Mouse (Mus musculus) midbrain, embryonic 15.5 days (tissue): Measurements from ENCODE around the gene Platr25. TPM values are rescaled to one million over a fixed set of nuclear protein-coding genes. Genes with fewer than 3 reads are reported as not detected.
"Not testable (repeated sequence)": the region's sequence is repeated elsewhere in the genome, so short reads cannot be mapped to it uniquely, and the experiment has no call there.

Source experiments
- ATAC-seq: fragments of 200-750 bp; cut with Nextera tagmentation; replicated peaks from 2 replicates; pipeline ENCODE4 v1.8.0; 2017; ENCODE audit warnings: moderate TSS enrichment
- H3K27ac ChIP-seq: fragments of 300-500 bp; sonication (generic); 2 replicates; pipeline ENCODE4 v1.5.1; 2015; ENCODE audit warnings: mild to moderate bottlenecking, inconsistent platforms
- H3K27me3 ChIP-seq: fragments of 300-500 bp; sonication (generic); replicated peaks from 2 replicates; pipeline ENCODE4 v1.6.1; 2015; ENCODE audit warnings: inconsistent platforms
- H3K36me3 ChIP-seq: fragments of 300-500 bp; sonication (generic); replicated peaks from 2 replicates; pipeline ENCODE4 v1.6.1; 2015; ENCODE audit warnings: inconsistent platforms
- H3K4me1 ChIP-seq: fragments of 300-500 bp; sonication (generic); 2 replicates; pipeline ENCODE4 v1.6.1; 2015; ENCODE audit warnings: inconsistent platforms
- H3K4me2 ChIP-seq: fragments of 300-500 bp; sonication (generic); 2 replicates; pipeline ENCODE4 v1.6.1; 2015; ENCODE audit warnings: inconsistent platforms, mild to moderate bottlenecking, moderate library complexity
- H3K4me3 ChIP-seq: fragments of 300-500 bp; sonication (generic); 2 replicates; pipeline ENCODE4 v1.5.1; 2015; ENCODE audit warnings: mild to moderate bottlenecking, inconsistent platforms
- H3K9ac ChIP-seq: fragments of 300-500 bp; sonication (generic); 2 replicates; pipeline ENCODE4 v1.6.1; 2015; ENCODE audit warnings: mild to moderate bottlenecking, inconsistent platforms
- H3K9me3 ChIP-seq: fragments of 300-500 bp; sonication (generic); 2 replicates; pipeline ENCODE4 v1.6.1; 2016; ENCODE audit warnings: inconsistent platforms
- WGBS: fragments of 180-500 bp; shearing (Covaris S2); methylation state at CpG from one replicate; pipeline ENCODE4 v1.1.7; 2015; ENCODE audit warnings: mixed read lengths; 5-methylcytosine and 5-hydroxymethylcytosine counted together
- polyA plus RNA-seq: library from polyadenylated mRNA; unstranded; fragments of >200 nt; fragmentation: Nextera tagmentation; extraction: Ambion mirVana; gene quantifications from 2 replicates; pipeline ENCODE4 v1.2.1, GENCODE M21; 2015

Platr25 gene
- 35.2 and 36.6 TPM in 2 replicates for polyA plus RNA-seq

GRCm38 (mm10) chr13:62760432-62761415 is at the start of gene Platr25:
Platr25 (minus strand) TSS chr13:62760709.
- not testable (repeated sequence) for H3K9me3 ChIP-seq, H3K27me3 ChIP-seq, H3K4me1 ChIP-seq, H3K36me3 ChIP-seq
- H3K4me2 ChIP-seq, result peak within 1 kb of the TSS; percentile 59
- H3K27ac ChIP-seq, result peak within 1 kb of the TSS; percentile 29; the same call in 1 of the 2 replicates
- WGBS, result 10% methylated on average over 20 of the region's 20 CpGs
- H3K9ac ChIP-seq, result peak within 1 kb of the TSS; percentile 42; the same call in 1 of the 2 replicates
- H3K4me3 ChIP-seq, result peak within 1 kb of the TSS; percentile 51
- ATAC-seq, result peak; percentile 97

GRCm38 (mm10) chr13:62807981-62808380 is 47.5 kb upstream of the Platr25 start:
- 91% methylated on average over 6 of the region's 6 CpGs for WGBS
- H3K4me3 ChIP-seq, H3K4me2 ChIP-seq, H3K4me1 ChIP-seq, H3K27me3 ChIP-seq, ATAC-seq, H3K9me3 ChIP-seq, H3K36me3 ChIP-seq, H3K27ac ChIP-seq, H3K9ac ChIP-seq: not testable (repeated sequence)

- peak overlapping the region; percentile 61 for H3K4me3 ChIP-seq
- not testable (repeated sequence) for H3K36me3 ChIP-seq, H3K4me1 ChIP-seq, H3K27ac ChIP-seq, H3K9me3 ChIP-seq, H3K27me3 ChIP-seq
- H3K4me2 ChIP-seq, result peak overlapping the region; percentile 64
- ATAC-seq, result peak; percentile 59
- 47% methylated on average over 2 of the region's 2 CpGs for WGBS
- H3K9ac ChIP-seq, result peak overlapping the region; percentile 40
These were observed 25.6 kb upstream of the Platr25 start for GRCm38 (mm10) chr13:62786135-62786493.

- not testable (repeated sequence) for H3K27ac ChIP-seq, H3K36me3 ChIP-seq, H3K27me3 ChIP-seq, H3K4me1 ChIP-seq, H3K9me3 ChIP-seq
- Histone ChIP-seq H3K9ac (peak within 1 kb of the TSS; percentile 56), H3K4me3 (peak within 1 kb of the TSS; percentile 61), H3K4me2 (peak within 1 kb of the TSS; percentile 64)
- WGBS, result 4% methylated on average over 23 of the region's 23 CpGs
- peak; percentile 100 for ATAC-seq
These were observed 25.0 kb upstream of the Platr25 start, which contains the start of gene Gm5141 for GRCm38 (mm10) chr13:62785199-62786134. Gm5141 (minus strand) TSS chr13:62785808.

GRCm38 (mm10) chr13:62763806-62764205 is 3.3 kb upstream of the Platr25 start:
- H3K4me1 ChIP-seq, H3K9ac ChIP-seq, H3K4me2 ChIP-seq, H3K27ac ChIP-seq, H3K9me3 ChIP-seq, ATAC-seq, H3K27me3 ChIP-seq, H3K36me3 ChIP-seq, H3K4me3 ChIP-seq: not testable (repeated sequence)
- 64% methylated on average over 2 of the region's 2 CpGs for WGBS

GRCm38 (mm10) chr13:62733322-62733721 is 27.2 kb downstream of the Platr25 start:
- Histone ChIP-seq H3K4me1 (no peaks in the 10 kb centered on the region), H3K4me2 (no peak overlapping the region), H3K27me3 (no peaks in the 10 kb centered on the region), H3K9me3 (no peaks in the 10 kb centered on the region), H3K36me3 (no peaks in the 10 kb centered on the region), H3K27ac (no peak overlapping the region), H3K9ac (no peak overlapping the region), H3K4me3 (no peak overlapping the region)
- no peak for ATAC-seq
- 99% methylated on average over 2 of the region's 2 CpGs for WGBS

- not testable (repeated sequence) for ATAC-seq, H3K27ac ChIP-seq, H3K4me3 ChIP-seq, H3K9ac ChIP-seq, H3K4me1 ChIP-seq, H3K9me3 ChIP-seq, H3K27me3 ChIP-seq, H3K36me3 ChIP-seq, H3K4me2 ChIP-seq
- WGBS, result 92% methylated on average over 8 of the region's 8 CpGs
These were observed 47.9 kb downstream of the Platr25 start for GRCm38 (mm10) chr13:62712611-62713010.

GRCm38 (mm10) chr13:62685287-62685648 is 75.2 kb downstream of the Platr25 start:
- H3K36me3 ChIP-seq, H3K4me1 ChIP-seq, H3K9me3 ChIP-seq, H3K27me3 ChIP-seq: not testable (repeated sequence)
- 16% methylated on average over 4 of the region's 4 CpGs for WGBS
- Histone ChIP-seq H3K4me2 (peak overlapping the region; percentile 53), H3K27ac (peak overlapping the region; percentile 79), H3K4me3 (peak overlapping the region; percentile 51), H3K9ac (peak overlapping the region; percentile 40; the same call in 1 of the 2 replicates)
- peak; percentile 57 for ATAC-seq

- not testable (repeated sequence) for H3K27me3 ChIP-seq, H3K4me1 ChIP-seq, H3K9me3 ChIP-seq, H3K36me3 ChIP-seq
- WGBS, result 2% methylated on average over 19 of the region's 20 CpGs
- peak overlapping the region; percentile 53 for H3K4me2 ChIP-seq
- H3K27ac ChIP-seq, result peak overlapping the region; percentile 79
- peak overlapping the region; percentile 51 for H3K4me3 ChIP-seq
- peak; percentile 100 for ATAC-seq
- H3K9ac ChIP-seq, result peak overlapping the region; percentile 53
These were observed 75.8 kb downstream of the Platr25 start for GRCm38 (mm10) chr13:62684608-62685286.

GRCm38 (mm10) chr13:62653369-62653743 is 107.2 kb downstream of the Platr25 start:
- H3K27me3 ChIP-seq, result no peaks in the 10 kb centered on the region
- H3K9me3 ChIP-seq, result peaks cover 2% of the 10 kb centered on the region
- peak overlapping the region; percentile 75 for H3K27ac ChIP-seq
- 19% methylated on average over 8 of the region's 8 CpGs for WGBS
- peak overlapping the region; percentile 53 for H3K4me2 ChIP-seq
- peak overlapping the region; percentile 49; the same call in 1 of the 2 replicates for H3K9ac ChIP-seq
- H3K4me1 ChIP-seq, result 0 out of 2 replicates have a peak, but pooled peaks cover 4% of the 10 kb centered on the region
- ATAC-seq, result peak; percentile 94
- no peaks in the 10 kb centered on the region for H3K36me3 ChIP-seq
- peak overlapping the region; percentile 62 for H3K4me3 ChIP-seq

- H3K4me3 ChIP-seq, result peak overlapping the region; percentile 62
- 2% methylated on average over 16 of the region's 16 CpGs for WGBS
- not testable (repeated sequence) for H3K9me3 ChIP-seq, H3K4me1 ChIP-seq, H3K27me3 ChIP-seq, H3K36me3 ChIP-seq
- H3K27ac ChIP-seq, result peak overlapping the region; percentile 75
- peak overlapping the region; percentile 49 for H3K9ac ChIP-seq
- peak overlapping the region; percentile 53 for H3K4me2 ChIP-seq
- peak; percentile 100 for ATAC-seq
These were observed 107.7 kb downstream of the Platr25 start for GRCm38 (mm10) chr13:62652681-62653368.
